Mouse (Mus musculus): ENCODE measurements around the gene Tll1. TPM values are rescaled to one million over a fixed set of nuclear protein-coding genes. Genes with fewer than 3 reads are reported as not detected.

Tll1 gene
- polyA plus RNA-seq (2015; fragmentation: Nextera tagmentation; extraction: Ambion mirVana): 2.6 and 2.7 TPM in 2 replicates

DNA sequence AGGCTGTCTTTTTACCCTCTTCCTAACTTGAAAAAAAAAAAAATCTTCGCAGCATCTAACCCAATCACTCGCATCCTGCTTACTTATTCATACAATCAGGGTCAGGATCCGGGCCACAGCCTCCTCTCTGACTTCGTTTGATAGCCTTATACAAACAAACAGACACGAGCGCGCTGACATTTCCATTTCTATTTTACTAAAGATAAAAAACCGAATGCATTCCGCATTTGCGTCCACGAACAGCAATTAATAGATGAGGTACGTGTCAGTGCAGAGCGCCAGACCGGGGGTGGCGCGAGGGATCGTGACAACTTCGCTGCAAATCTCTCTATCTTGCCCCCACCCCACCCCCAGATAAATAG lies at the start of gene Tll1:
Gene Tll1 (minus strand): TSS at position 248 of the 362 bp plus-strand sequence.
- Histone ChIP-seq H3K36me3 (no peaks in the 10 kb centered on the region), H3K4me1 (replicated peaks) (peaks cover 23% of the 10 kb centered on the region), H3K9me3 (no peaks in the 10 kb centered on the region), H3K4me3 (peak within 1 kb of the TSS; percentile 67), H3K4me2 (peak within 1 kb of the TSS; percentile 95), H3K27ac (peak within 1 kb of the TSS; percentile 64; the same call in 1 of the 2 replicates), H3K9ac (peak within 1 kb of the TSS; percentile 79), H3K27me3 (peaks cover 33% of the 10 kb centered on the region)
- under 1% methylated on average over 18 of the region's 18 CpGs for WGBS
- ATAC-seq (ENCODE audit: low FRiP score): peak; percentile 15; the same call in 1 of the 2 replicates

DNA sequence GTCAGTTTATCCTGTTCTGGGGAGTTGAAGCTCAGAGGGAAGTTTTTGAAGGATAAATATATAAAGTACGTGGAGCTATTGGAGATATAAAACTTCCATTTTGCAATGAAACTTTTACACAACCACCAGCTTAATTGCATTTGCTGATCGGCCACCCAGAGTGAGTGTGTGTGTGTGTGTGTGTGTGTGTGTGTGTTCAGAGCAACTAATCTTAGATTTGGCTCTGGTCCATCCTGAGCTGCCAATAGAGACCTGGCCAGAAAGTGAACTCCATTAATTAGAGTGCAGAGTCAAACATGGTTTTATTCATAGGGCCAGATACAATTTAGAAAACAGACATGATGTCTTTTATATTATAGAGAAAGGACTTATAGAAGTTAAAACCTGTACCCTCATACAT lies 32.6 kb upstream of the Tll1 start:
- no peaks in the 10 kb centered on the region for H3K4me1 ChIP-seq (replicated peaks)
- no peaks in the 10 kb centered on the region for H3K27me3 ChIP-seq
- no peak for ATAC-seq (ENCODE audit: low FRiP score)
- WGBS: 82% methylated on average over 2 of the region's 2 CpGs
- H3K9ac ChIP-seq: no peak overlapping the region
- no peak overlapping the region for H3K4me2 ChIP-seq
- H3K36me3 ChIP-seq: no peaks in the 10 kb centered on the region
- no peak overlapping the region for H3K4me3 ChIP-seq
- no peak overlapping the region for H3K27ac ChIP-seq
- no peaks in the 10 kb centered on the region for H3K9me3 ChIP-seq

DNA sequence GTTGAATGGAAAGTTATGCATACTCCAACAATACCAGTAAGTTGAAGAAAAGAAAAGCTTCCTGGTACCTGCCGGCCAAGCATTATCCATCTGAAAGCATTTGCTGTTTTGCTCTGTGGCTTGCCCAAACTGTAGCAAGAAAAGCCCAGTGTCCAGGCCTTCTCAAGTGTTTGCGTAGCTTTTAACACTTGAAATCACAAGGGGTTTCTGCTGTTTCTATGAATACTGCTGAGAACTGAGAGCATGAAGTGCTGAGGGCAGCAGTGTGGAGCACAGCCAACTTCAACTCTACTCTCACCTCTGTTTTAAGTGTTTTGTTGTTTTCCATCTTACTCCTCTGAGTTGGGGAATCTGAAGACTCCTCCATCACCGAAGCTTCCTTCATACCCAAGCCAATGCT lies 15.5 kb upstream of the Tll1 start:
- Histone ChIP-seq H3K36me3 (no peaks in the 10 kb centered on the region), H3K27ac (no peak overlapping the region), H3K4me2 (no peak overlapping the region), H3K4me3 (no peak overlapping the region), H3K27me3 (no peaks in the 10 kb centered on the region), H3K4me1 (replicated peaks) (no peaks in the 10 kb centered on the region), H3K9ac (no peak overlapping the region), H3K9me3 (no peaks in the 10 kb centered on the region)
- no peak for ATAC-seq (ENCODE audit: low FRiP score)
- WGBS: 86% methylated on average over 3 of the region's 3 CpGs

DNA sequence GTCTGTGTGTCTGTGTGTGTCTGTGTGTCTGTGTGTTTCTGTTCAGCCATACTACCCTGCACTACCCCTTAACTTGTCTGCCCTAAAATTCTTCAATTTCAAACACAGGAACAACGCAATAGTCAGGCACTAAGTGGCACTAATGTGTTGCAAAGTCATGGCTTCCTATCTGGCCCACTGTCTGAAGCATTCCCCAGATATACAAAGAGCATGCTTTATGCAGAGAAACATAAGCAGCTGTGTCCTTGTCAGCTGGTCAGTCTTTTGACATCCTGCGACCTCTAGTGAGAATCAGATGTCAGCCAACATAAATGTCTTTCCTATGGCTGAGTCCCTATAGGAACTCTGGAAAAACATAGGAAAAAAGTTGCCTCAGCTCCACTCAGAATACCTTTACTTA lies 11.6 kb upstream of the Tll1 start:
- H3K27ac ChIP-seq: no peak overlapping the region
- H3K4me1 ChIP-seq (replicated peaks): no peaks in the 10 kb centered on the region
- ATAC-seq (ENCODE audit: low FRiP score): no peak
- no peaks in the 10 kb centered on the region for H3K9me3 ChIP-seq
- no peaks in the 10 kb centered on the region for H3K27me3 ChIP-seq
- 54% methylated on average over 2 of the region's 2 CpGs for WGBS
- H3K4me2 ChIP-seq: no peak overlapping the region
- H3K36me3 ChIP-seq: no peaks in the 10 kb centered on the region
- no peak overlapping the region for H3K4me3 ChIP-seq
- no peak overlapping the region for H3K9ac ChIP-seq

DNA sequence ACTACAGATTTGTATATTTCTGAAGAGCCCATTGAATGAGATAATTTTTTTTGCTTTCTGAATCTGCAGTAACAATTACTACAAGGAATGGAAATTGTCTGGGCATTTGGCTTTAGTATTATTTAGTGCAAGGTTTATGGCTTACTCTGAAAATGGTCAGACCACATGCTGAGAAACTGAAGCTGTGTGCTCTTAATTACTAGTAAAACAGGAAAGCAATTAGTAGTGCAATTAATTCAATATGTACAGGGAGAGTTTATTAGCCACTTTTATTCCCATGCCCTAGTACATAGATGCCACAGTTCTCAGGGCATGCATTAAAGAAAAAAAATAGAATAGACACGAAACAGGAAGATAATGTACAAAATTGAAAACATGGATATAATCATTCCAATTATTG lies 10.2 kb upstream of the Tll1 start:
- Histone ChIP-seq H3K4me3 (no peak overlapping the region), H3K9ac (no peak overlapping the region), H3K4me2 (no peak overlapping the region), H3K27me3 (no peaks in the 10 kb centered on the region), H3K27ac (no peak overlapping the region), H3K9me3 (no peaks in the 10 kb centered on the region), H3K4me1 (replicated peaks) (no peaks in the 10 kb centered on the region), H3K36me3 (no peaks in the 10 kb centered on the region)
- ATAC-seq (ENCODE audit: low FRiP score): no peak
- WGBS: 83% methylated on average over 1 of the region's 1 CpGs

DNA sequence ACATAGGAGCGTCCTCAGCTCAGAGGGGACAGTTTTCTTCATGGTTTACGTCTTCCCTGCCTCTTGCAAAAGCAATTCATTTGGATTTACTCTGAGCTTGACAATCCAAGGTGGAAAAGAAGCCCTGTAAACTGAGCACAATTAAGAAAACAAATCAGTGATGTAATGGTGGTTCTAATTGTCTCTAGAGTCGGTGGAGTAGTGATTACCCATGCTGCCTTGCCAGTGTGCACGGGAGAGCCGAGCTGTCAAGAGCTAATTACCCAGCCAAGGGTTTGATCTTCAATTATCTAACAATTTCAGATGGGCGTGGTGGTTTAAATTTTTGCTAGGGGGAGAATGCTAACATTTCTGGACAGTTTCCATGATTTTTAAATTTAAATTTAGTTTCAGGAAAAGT lies 9.3 kb upstream of the Tll1 start:
- H3K27me3 ChIP-seq: no peaks in the 10 kb centered on the region
- no peak overlapping the region for H3K4me3 ChIP-seq
- WGBS: 52% methylated on average over 6 of the region's 6 CpGs
- no peaks in the 10 kb centered on the region for H3K36me3 ChIP-seq
- no peak overlapping the region for H3K4me2 ChIP-seq
- H3K9me3 ChIP-seq: no peaks in the 10 kb centered on the region
- ATAC-seq (ENCODE audit: low FRiP score): no peak; the same call in 1 of the 2 replicates
- no peaks in the 10 kb centered on the region for H3K4me1 ChIP-seq (replicated peaks)
- H3K27ac ChIP-seq: no peak overlapping the region
- no peak overlapping the region for H3K9ac ChIP-seq

DNA sequence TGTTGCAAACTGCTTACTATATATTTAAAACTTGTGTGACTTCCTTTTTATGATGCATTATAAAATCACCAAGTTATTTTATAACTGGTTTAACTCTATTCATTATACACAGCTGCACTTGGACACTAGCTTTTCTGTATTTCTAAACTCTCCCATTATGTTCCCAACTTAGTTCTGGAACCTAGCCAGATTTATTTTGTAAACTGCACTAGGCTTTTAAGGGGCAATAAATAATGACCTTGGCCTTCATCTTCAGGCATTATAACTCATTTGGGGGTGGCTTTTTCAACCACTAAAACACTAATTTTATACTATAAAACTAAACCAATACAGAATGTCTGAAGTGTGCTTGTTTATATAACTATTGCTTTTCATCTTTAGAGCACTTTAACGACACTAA lies 8.8 kb upstream of the Tll1 start:
- Histone ChIP-seq H3K4me1 (replicated peaks) (no peaks in the 10 kb centered on the region), H3K4me2 (no peak overlapping the region), H3K27ac (no peak overlapping the region), H3K4me3 (no peak overlapping the region), H3K9ac (no peak overlapping the region), H3K36me3 (no peaks in the 10 kb centered on the region), H3K27me3 (no peaks in the 10 kb centered on the region), H3K9me3 (no peaks in the 10 kb centered on the region)
- no peak for ATAC-seq (ENCODE audit: low FRiP score)
- WGBS: 78% methylated on average over 1 of the region's 1 CpGs

DNA sequence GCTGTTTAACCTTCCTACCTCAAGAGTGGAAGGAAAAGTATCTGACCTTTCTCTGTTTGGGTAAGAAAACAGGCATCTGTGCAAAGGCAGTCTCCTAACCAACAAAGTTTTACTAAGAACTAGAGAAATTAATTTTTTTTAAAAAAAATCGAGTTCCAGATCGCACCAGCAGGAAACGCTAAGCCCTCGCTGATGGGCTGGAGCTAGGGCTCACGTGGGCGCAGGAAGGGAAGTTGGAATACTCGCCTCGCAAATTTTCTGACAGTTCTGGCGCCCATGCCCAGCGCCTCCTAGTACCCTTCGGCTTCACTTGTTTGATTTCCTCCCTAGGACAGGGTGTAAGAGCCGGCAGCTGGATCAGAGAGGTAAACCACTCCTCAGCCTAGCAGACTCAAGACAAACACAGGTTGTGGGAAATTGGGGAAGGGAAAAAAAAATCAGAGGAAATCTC lies 365 bp upstream of the Tll1 start:
- Histone ChIP-seq H3K4me3 (peak overlapping the region; percentile 67), H3K27me3 (peaks cover 33% of the 10 kb centered on the region), H3K9ac (peak overlapping the region; percentile 79), H3K36me3 (no peaks in the 10 kb centered on the region), H3K4me2 (peak overlapping the region; percentile 95), H3K4me1 (replicated peaks) (peaks cover 23% of the 10 kb centered on the region), H3K27ac (no peak overlapping the region), H3K9me3 (no peaks in the 10 kb centered on the region)
- peak; percentile 29; the same call in 1 of the 2 replicates for ATAC-seq (ENCODE audit: low FRiP score)
- under 1% methylated on average over 12 of the region's 12 CpGs for WGBS

DNA sequence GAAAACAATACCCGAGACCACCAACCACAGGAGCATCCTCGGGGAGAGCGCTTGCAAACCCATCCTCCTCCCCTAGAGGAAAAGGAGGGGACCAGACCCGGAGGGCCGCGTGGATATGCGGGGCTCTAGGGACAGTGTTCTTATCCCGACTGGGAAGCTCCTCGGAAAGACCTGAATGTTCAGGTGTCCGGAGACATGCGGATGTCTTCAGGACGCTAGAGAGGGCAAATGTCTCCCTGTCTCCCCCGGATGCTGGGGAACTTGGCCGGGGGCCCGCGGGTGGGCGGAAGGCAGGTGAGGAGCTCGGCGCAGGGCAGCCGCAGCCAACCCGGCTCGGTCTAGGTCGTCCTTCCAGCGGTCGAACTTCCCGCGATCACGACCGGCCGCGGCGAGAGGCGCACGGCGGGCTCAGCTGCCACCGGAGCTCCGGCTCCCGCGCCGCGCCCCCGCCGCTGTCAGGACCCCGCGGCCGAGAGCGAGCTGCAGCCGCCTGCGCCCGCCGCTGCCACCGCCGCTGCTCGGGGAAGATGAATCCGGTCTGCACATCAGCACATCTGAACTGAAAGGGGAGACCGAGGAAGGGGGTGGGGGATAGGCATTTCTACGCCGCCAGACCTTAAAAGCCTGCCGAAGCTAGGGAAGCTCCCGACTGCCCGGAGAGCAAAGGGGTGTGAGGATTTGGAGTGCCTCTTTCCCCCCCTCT lies 599 bp downstream of the Tll1 start:
- no peaks in the 10 kb centered on the region for H3K36me3 ChIP-seq
- H3K27ac ChIP-seq: peak overlapping the region; percentile 64; the same call in 1 of the 2 replicates
- peaks cover 33% of the 10 kb centered on the region for H3K27me3 ChIP-seq
- peak overlapping the region; percentile 95 for H3K4me2 ChIP-seq
- H3K4me3 ChIP-seq: peak overlapping the region; percentile 67
- WGBS: under 1% methylated on average over 53 of the region's 61 CpGs
- no peaks in the 10 kb centered on the region for H3K9me3 ChIP-seq
- peaks cover 23% of the 10 kb centered on the region for H3K4me1 ChIP-seq (replicated peaks)
- ATAC-seq (ENCODE audit: low FRiP score): peak; percentile 81
- peak overlapping the region; percentile 79 for H3K9ac ChIP-seq

DNA sequence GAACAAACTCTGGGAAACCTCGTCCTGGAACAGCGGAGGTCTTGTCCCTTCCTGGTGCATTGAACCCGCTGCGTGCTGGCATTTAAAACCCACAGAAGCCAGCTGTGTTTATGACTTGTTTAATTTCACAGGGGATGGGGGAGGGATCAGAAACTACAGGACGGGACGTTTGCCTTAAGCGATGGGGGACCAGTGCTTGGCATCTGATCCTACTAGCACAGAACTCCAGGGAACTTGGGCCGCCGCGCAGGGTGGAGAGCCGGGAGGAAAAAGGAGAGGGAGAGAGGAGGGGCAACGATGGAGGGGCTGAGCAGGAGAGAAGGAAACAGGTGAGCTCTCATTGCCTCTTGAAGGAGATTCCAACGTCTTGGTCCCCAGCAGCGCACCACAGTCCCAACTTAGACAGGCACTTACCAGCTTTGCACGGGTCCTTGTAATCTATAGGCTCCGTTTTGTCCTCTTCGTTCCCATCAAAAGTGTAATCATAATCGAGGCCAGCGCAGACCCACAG lies 1.2 kb downstream of the Tll1 start:
- Histone ChIP-seq H3K36me3 (no peaks in the 10 kb centered on the region), H3K4me1 (replicated peaks) (peaks cover 23% of the 10 kb centered on the region), H3K9me3 (no peaks in the 10 kb centered on the region), H3K4me3 (peak overlapping the region; percentile 67), H3K9ac (peak overlapping the region; percentile 79), H3K27me3 (peaks cover 33% of the 10 kb centered on the region), H3K27ac (no peak overlapping the region), H3K4me2 (peak overlapping the region; percentile 95)
- ATAC-seq (ENCODE audit: low FRiP score): peak; percentile 40
- WGBS: under 1% methylated on average over 19 of the region's 19 CpGs

DNA sequence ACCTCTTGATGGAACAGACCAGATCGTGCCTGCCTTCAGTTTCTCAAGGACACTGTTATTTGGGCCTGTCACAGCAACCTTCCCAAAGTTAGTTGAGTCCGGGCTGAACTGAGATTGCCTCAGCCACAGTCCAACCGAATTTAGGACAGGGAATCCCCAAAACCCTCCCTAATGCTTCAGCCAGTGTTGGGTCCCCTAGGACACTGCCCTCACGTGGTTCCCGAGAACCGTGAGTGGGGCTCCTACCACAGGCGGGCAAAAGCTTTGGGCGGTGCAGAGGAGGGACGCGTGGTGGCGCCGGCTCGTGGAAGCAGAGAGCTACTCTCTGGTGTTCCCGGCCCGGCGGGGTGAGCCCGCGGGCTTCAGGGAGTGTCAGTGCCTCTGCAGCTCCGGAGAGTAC lies 1.9 kb downstream of the Tll1 start:
- peak; percentile 73 for ATAC-seq (ENCODE audit: low FRiP score)
- H3K27me3 ChIP-seq: peaks cover 33% of the 10 kb centered on the region
- H3K4me1 ChIP-seq (replicated peaks): peaks cover 23% of the 10 kb centered on the region
- no peaks in the 10 kb centered on the region for H3K9me3 ChIP-seq
- 0 out of 2 replicates have a peak overlapping the region, but pooled peaks have one; percentile 31 for H3K9ac ChIP-seq
- H3K36me3 ChIP-seq: no peaks in the 10 kb centered on the region
- peak overlapping the region; percentile 67 for H3K4me3 ChIP-seq
- H3K27ac ChIP-seq: no peak overlapping the region
- WGBS: 2% methylated on average over 19 of the region's 19 CpGs
- peak overlapping the region; percentile 95 for H3K4me2 ChIP-seq

DNA sequence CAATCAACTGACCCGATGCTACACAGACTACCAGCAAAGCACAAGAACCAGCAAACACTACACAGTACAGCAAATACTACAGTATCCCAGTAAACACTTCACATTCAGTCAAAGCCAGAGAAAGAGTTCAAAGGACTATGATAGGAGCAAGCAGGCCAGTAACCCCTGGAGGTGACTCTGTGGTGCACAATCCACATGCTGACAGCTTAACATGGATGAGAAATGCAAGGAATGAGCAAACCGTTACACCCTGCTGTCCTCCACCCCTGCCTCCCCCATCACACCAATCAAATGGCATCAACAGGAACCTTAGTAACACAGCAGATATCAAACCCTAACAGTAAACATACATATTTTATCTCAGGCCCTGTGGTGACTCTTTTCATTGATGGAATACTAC lies 7.7 kb downstream of the Tll1 start:
- Histone ChIP-seq H3K4me2 (no peak overlapping the region), H3K9ac (no peak overlapping the region), H3K27me3 (0 out of 2 replicates have a peak, but pooled peaks cover 3% of the 10 kb centered on the region), H3K36me3 (no peaks in the 10 kb centered on the region), H3K4me1 (replicated peaks) (no peaks in the 10 kb centered on the region), H3K4me3 (no peak overlapping the region), H3K9me3 (no peaks in the 10 kb centered on the region), H3K27ac (no peak overlapping the region)
- 81% methylated on average over 2 of the region's 2 CpGs for WGBS
- ATAC-seq (ENCODE audit: low FRiP score): no peak

DNA sequence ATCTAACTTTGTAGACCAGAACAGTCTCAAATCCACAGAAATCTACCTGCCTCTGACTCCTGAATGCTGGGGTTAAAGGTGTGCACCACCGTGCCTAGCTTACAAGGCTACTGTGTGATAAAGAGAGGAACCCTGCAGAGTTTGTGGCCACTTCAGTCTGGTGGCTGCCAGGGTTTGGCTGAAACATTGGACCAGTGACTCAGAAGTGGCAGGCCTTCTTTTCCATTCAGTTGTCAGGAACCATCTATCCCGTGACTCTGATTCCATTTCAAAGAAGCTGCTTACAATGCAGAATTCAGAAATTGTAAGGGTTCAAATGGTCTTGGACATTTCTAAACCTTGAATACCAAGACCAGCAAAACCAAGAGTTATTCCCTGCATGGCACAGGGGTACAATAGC lies 12.7 kb downstream of the Tll1 start:
- 47% methylated on average over 2 of the region's 2 CpGs for WGBS
- ATAC-seq (ENCODE audit: low FRiP score): no peak
- Histone ChIP-seq H3K4me1 (replicated peaks) (no peaks in the 10 kb centered on the region), H3K4me3 (no peak overlapping the region), H3K9ac (no peak overlapping the region), H3K9me3 (no peaks in the 10 kb centered on the region), H3K4me2 (no peak overlapping the region), H3K27me3 (no peaks in the 10 kb centered on the region), H3K27ac (no peak overlapping the region), H3K36me3 (no peaks in the 10 kb centered on the region)
